Mouse (Mus musculus): ENCODE results near the gene Cbln4.

- TF ChIP-seq CTCF (IDR thresholded peaks at IDR 0.05; ENCODE audit: low read depth), result no peak
- no peak for TF ChIP-seq EP300 (IDR thresholded peaks at IDR 0.05; ENCODE audit: low read depth)
These were observed 33.0 kb upstream of the Cbln4 start for GRCm38 (mm10) chr2:172076295-172076694.
